Mouse (Mus musculus) ES-CJ7 (cell line): ENCODE measurements around the gene C2.
A peak's percentile ranks its signal among the peaks of the same experiment; 100 is the strongest.

ENCODE experiments used
- DNase-seq: peaks from one replicate; pipeline ENCODE4 v3.0.0; 2011; ENCODE audit warnings: low read depth, low spot score

C2 gene

GRCm38 (mm10) chr17:34881683-34882310 lies 16.3 kb downstream of the C2 start, which contains the start of gene Gm20547:
Gene Gm20547, minus strand, starts transcription at chr17:34882042.
- DNase-seq, result no peak

DNA sequence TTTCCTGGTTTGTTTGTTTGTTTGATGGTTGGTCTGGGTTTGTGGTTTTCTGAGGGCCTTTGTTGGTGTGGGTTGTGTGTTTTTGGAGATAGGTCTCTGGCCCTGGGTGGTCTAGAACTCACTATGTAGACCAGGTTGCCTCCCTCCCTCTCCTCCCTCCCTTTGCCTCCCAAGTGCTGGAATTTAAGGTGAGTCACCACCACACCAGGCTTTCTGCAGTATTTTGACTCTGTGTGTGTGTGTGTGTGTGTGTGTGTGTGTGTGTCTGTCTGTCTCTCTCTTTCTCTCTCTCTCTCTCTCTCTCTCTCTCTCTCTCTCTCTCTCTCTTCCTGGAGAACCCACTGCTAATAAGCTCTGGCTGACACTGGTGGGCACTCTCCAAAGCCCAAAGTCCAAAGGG lies 16.9 kb downstream of the C2 start:
- DNase-seq, result no peak

- no peak for DNase-seq
Measured at GRCm38 (mm10) chr17:34879336-34879879, 18.7 kb downstream of the C2 start, which contains the start of gene Zbtb12. Gene Zbtb12, plus strand, starts transcription at chr17:34879483.

- DNase-seq, result no peak
Measured at GRCm38 (mm10) chr17:34874321-34874720, 23.7 kb downstream of the C2 start.

- DNase-seq, result no peak
Measured at GRCm38 (mm10) chr17:34865981-34866380, 32.1 kb downstream of the C2 start.

DNA sequence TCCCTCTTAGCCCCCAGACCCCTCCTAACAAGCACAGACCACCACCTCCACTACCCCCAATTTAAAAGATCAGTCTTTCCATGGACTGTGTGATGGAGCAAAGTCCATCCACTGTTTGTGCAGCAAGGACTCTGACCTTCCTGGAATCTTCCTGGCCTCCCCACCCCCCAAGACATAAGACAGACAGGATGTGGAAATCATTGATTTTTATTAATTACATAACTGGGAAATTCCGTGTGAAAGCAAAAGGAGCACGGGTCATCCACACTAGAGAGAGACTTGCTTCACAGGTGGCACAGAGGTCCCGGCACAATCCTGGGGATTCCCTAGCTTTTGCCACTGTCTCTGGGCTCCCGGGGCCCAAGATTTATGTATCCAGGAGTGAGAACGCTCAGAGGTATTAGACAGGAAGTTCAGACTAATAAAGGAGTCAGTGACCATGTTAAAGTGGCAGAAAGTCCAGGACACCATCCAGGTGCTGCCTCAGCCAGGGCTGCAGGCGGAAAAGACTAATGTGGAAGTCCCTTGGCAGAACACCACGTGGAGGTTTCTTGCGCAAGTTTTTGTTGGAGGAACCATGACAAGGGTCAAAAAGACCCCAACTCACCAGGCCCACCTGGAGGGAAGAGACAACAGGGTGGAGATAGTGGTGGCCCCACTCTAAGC lies 35.5 kb downstream of the C2 start, which contains the start of gene Cfb:
Gene Cfb, minus strand, starts transcription at position 103 of the 666 bp plus-strand sequence.
- DNase-seq, result no peak

DNA sequence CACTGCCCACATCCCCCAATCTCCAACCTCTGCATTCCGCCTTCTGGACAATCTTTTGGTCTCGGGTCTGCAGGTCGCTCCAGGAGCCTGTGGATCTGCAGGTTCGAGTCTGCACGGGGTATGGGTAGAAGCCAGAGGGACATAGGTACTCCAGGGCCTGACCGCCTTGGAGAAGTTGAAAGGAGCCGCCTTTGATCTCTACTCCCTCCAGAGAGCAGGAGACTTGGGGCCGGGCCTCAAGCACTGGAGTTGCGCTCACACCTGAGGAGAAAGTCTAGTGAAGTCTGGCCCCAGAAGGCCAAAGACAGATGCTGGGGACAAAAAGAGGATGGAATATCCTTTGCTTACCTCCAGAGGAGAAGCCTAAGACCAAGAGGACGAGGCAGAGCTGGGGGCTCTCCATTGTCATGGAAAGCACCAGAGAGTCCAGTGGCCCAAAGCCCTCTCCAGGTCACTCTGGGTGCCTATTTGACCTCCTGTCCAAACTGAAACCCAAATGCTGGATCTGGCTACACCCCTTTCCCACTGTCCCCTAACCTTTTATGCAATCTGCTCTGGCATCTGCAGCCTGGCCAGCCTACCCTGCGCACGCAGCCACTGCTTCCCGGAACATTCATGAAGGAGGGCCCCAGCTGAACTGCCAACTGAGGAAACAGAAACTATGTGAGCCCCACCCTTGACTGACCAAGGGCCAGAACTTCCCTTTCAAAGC lies 36.2 kb downstream of the C2 start:
- DNase-seq, result no peak

- no peak for DNase-seq
Measured at GRCm38 (mm10) chr17:34860514-34860913, 37.6 kb downstream of the C2 start.

DNA sequence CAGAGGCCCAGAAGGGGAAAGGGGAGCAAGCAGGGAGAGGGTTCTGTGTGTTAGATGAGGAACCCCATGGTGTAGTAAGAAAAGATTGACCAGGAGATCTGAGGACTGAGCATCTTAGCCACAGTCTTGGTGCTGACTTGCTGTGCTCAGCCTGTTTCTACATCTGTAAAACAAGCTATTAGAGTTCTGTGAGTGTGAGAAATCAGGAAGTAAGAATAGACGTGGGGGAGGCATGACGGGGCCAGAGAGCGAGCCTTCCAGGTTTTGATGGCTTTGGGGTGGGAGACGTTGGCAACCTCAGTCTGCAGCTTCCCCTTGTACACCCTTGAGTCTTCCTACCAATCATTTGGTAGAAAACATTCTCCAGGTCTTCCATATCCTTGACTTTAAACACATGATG lies 39.4 kb downstream of the C2 start:
- no peak for DNase-seq

DNA sequence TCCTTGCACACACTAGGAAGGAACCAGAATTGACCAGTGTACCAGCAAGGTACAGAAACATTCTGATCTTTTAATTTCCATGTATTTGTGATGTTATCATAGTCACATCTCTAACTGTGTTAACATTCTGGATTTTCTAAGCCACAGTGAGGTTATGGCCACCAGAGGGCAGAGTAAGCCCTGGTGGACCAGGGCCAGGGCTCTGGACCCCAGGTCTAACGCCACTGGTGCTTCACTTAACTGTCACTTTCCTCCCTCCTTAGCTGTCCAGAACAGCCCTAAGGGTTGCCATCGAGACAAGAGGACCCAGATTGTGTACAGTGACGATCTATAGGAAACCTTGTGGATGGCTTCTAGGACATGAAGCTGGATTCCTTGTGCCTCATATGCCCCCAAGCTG lies 42.2 kb downstream of the C2 start:
- DNase-seq, result no peak

- DNase-seq, result no peak
Measured at GRCm38 (mm10) chr17:34854761-34855160, 43.3 kb downstream of the C2 start.

DNA sequence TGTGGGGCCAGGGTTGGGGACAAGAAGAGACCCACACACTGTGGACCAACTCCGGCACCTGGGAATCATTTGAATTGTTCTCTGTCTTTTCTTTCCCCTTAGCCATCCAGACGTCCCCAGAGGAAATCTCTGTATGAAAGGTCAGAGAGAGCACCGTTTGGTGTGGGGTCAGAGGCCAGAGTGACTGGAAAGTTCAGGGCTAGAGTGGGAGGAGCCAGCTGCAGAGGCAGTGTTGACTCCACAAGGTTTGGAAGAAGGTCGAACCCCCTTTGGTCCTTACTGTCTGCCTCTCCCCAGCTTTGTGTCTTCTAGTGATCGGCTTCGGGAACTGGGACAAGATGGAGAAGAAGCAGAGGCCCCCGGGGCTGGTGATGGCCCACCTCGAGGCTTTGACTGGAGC lies 44.6 kb downstream of the C2 start:
- DNase-seq, result no peak

DNA sequence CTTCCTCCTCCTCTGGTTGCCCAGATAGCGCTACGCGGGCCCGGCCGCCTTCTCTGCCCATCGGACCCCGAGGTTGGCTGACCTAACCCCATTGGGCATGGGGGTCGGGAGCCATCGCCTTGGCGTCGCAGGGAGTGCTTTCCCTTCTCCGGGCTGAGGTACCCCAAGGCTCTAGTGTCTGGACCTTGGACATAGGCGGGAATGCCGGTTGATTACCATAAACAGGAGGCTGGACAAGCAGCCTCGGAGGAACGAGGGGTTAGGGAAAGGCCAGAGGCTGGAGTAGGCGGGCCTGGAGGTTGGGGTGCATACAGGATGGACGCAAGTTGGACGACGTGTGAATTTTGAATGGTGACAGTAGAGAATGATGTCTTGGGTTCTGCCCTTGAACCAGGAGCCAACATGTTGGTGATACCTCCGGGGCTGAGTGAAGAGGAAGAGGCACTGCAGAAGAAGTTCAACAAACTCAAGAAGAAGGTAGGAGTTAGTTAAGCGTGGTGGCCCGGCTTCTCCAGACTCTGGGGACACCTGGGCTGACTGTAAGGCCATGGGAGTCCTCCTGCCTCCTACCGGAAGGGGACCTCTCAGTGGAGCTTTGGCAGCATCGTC lies 47.4 kb downstream of the C2 start:
- no peak for DNase-seq

DNA sequence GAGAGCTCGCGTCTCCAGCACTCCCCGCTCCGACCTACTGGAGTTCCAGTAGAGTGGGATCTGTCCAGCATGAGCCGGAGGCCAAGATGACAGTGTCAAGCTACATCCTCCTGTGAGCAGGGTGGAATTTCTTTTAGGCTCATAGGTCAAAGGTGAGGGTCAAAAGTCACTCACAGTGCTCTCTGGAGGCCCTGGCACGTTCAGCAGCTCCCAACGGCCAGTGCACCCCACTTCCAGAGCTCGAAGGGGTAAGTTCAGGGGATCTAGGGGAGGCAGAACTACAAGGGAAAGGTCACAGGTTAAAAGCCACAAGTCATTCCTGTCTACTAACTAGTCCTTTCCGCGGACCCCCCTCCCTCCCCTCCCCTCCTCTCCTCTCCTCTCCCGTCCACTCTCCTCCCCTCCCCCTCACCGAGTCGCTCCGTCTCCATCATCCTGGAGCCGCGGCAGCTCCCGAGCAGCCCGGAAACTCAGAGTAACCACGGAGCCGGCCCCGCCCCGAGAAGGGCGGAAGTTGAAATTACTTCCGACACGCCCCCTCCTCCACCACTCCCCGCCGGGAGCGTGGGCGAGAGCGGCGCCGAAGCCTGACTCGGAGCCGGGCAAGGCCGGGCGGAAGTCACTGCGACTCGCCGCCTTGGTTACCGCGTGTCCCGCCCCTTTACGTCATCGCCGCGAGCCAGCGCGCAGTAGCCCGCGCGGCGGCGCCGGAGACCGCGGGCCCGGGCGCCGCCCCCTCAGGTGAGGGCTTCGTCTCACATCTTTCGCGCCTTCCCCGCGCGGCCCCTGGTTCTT lies 48.1 kb downstream of the C2 start, which contains the start of the genes Skiv2l and Nelfe:
Gene Skiv2l, minus strand, starts transcription at position 489 of the 795 bp plus-strand sequence.
Gene Nelfe, plus strand, starts transcription at position 670 of the 795 bp plus-strand sequence.
- peak; percentile 96 for DNase-seq

DNA sequence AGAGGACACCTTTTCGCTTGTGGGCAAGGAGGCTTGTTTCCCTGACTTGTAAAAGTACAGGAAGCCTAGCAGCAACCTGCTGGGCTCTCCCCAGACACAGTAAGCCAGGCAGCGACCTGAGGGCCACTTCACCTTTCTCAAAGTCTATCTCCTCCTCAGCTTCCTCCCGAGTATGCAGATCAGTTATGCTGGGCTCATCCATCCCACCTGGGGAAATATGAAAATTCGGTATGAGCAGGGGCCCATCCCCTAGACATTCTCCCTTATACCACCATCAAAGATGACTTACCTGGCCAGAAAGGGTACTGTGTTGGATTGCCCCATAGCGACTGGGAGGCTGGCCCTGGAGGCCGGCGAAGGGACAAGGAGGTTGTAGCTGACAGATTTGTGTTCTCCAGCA lies 50.5 kb downstream of the C2 start:
- no peak for DNase-seq

DNA sequence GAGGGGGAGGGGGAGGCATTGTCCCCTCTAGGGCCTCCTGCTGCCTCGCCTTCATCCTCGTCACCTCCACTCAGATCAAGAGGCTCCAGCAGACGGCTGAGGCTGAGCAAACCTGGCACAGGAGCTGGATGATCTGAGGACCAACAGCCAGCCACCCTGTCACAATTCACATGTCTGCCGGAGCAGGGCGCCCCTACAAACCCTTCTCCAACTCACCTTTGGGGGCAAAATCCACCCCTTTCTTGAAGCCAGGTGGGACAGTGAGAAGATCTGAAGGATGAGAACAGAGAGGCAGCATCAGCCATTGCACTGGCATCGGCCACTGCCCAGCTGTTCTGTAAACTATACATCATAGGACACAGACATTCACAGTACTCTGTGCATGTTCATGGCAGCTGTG lies 50.9 kb downstream of the C2 start:
- no peak for DNase-seq

DNA sequence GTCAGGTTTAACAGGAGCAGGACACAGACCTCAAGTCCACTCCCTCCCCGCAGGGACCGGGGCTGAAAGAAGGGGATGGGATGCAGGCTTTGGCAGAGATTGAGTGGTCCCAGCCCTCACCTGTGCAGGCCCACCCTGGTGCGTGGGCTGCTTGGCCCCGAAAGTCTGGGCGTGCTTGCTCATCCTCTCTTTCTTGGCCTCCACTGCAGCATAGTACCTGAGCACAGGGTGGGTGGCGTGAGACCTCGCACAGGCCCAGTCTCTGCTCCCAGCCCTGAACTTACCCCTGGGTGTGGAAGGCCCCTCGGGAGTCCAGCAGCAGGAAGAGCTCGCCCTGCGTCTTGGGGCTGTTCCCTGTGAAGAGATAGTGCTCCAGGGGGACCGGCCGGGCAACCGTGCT lies 53.2 kb downstream of the C2 start:
- no peak for DNase-seq

DNA sequence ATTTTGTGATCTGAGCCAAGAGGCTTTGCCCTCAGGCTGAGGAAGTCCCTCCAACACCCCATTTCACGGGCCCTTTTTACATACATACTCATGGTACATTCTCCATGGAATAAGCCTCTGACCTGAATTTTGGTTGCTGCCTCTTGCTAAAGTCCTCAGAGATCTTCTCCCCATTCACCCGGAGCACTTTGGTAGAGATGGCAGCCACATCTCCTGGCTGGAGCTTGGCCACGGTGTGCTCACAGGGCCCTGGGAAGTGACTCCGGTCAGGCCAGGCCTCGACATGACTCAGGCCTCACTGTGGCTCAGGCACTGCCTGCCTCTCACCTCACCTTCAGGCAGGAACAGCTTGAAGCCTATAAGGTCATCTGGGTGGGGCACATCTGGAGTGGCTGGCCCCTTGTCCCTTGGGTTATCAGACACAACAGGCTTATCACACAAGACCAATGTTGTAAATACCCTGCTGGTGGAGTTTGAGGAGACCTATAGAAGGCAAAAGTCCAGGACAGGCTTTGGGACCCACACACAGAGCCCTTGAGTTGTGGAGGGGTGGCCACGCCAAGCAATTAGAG lies 57.2 kb downstream of the C2 start:
- no peak for DNase-seq

- no peak for DNase-seq
Measured at GRCm38 (mm10) chr17:34838785-34839184, 59.3 kb downstream of the C2 start.

DNA sequence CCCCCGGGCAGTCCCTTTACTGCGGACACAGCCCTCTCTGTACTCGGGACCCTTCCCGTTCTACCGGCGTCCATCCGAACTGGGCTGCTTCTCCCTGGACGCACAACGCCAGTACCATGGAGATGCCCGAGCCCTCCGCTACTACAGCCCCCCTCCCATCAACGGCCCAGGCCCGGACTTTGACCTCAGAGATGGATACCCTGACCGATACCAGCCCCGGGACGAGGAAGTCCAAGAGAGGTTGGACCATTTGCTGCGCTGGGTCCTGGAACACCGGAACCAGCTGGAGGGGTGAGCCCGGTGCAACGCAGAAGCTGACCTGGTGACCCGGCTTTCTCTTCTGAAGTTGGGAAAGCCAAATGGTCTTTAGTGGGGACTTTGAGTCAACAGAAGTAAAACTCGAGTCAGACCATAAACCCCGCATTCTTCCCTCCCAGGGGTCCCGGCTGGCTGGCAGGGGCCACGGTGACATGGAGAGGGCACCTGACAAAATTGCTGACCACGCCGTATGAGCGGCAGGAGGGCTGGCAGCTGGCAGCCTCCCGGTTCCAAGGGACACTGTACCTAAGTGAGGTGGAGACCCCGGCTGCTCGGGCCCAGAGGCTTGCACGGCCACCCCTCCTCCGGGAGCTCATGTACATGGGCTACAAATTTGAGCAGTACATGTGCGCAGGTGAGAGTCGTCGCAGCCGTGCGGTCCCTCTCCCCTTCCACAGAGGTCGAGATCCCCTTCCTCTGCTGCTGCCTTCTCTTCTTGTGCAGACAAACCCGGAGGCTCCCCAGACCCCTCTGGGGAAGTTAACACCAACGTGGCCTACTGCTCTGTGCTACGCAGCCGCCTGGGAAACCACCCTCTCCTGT lies 60.4 kb downstream of the C2 start:
- no peak for DNase-seq
